Comparison of ENCODE assay signal across 9 mouse cellular contexts in genomic region chr13:94037313-94038051, GRCm38 (mm10). TPM values are rescaled to one million over a fixed set of nuclear protein-coding genes. Genes with fewer than 3 reads are reported as not detected.
DNase-seq lines count a peak whose midpoint lies in the region; ATAC-seq and TF ChIP-seq lines count a peak whose summit lies in the region.
"Had no signal": no experiment of that assay in that cellular context is flagged by ENCODE, and none has a peak within 500 bp of the region (broad histone marks: within the 10 kb centered on the region; RNA-seq: fewer than 3 reads in every experiment).

No protein-coding gene starts in this region.

- no peak overlapping the region for H3K9ac ChIP-seq in midbrain, embryonic 13.5 days (replicated peaks)
- H3K9ac ChIP-seq in midbrain, postnatal 0 days (replicated peaks; ENCODE audit: low read length, poor library complexity, severe bottlenecking), result no peak overlapping the region
- no peak overlapping the region for H3K9ac ChIP-seq in heart, adult 2 months (ENCODE audit: low read depth, low read length)
- no peak overlapping the region for H3K9ac ChIP-seq in neural tube, embryonic 15.5 days (replicated peaks)

- ATAC-seq in midbrain, embryonic 13.5 days, result peak; percentile 55; the same call in 1 of the 2 replicates
- no peak for ATAC-seq in midbrain, postnatal 0 days (ENCODE audit: low FRiP score)
- peak; percentile 50; the same call in 1 of the 2 replicates for ATAC-seq in neural tube, embryonic 15.5 days (ENCODE audit: low FRiP score)

- no peaks in the 10 kb centered on the region for H3K36me3 ChIP-seq in midbrain, embryonic 13.5 days
- no peaks in the 10 kb centered on the region for H3K36me3 ChIP-seq in midbrain, postnatal 0 days (ENCODE audit: insufficient read depth, low read length)
- H3K36me3 ChIP-seq in heart, adult 2 months (ENCODE audit: control insufficient read depth, insufficient read depth, low read length), result peaks cover 3% of the 10 kb centered on the region; the same call in 1 of the 2 replicates
- H3K36me3 ChIP-seq in neural tube, embryonic 15.5 days, result no peaks in the 10 kb centered on the region

- no peaks in the 10 kb centered on the region for H3K79me2 ChIP-seq in heart, adult 2 months (replicated peaks; ENCODE audit: control insufficient read depth, insufficient read depth, low read length)

- no peak for TF ChIP-seq CTCF in midbrain, postnatal 0 days (IDR thresholded peaks at IDR 0.05)
- TF ChIP-seq CTCF in heart, adult 2 months (IDR thresholded peaks at IDR 0.05), result no peak

- intact Hi-C loops in heart, adult 2 months (cut with DNase I), result no loop called here
- intact Hi-C loops in left cerebral cortex, postnatal 4 days (cut with DNase I), result no loop called here

- no peak overlapping the region for H3K4me2 ChIP-seq in midbrain, embryonic 13.5 days (replicated peaks)
- no peak overlapping the region for H3K4me2 ChIP-seq in midbrain, postnatal 0 days (ENCODE audit: low read depth, low read length, poor library complexity, severe bottlenecking)
- no peak overlapping the region for H3K4me2 ChIP-seq in neural tube, embryonic 15.5 days

- no peak overlapping the region for H3K4me3 ChIP-seq in midbrain, embryonic 13.5 days (replicated peaks)
- H3K4me3 ChIP-seq in midbrain, postnatal 0 days (ENCODE audit: low read depth, low read length), result no peak overlapping the region
- H3K4me3 ChIP-seq in heart, adult 2 months, result no peak overlapping the region
- H3K4me3 ChIP-seq in neural tube, embryonic 15.5 days (replicated peaks), result no peak overlapping the region

- TF ChIP-seq POLR2A in heart, adult 2 months (IDR thresholded peaks at IDR 0.05; ENCODE audit: insufficient read depth, low read depth, low read length), result no peak

- peaks cover 15% of the 10 kb centered on the region for H3K4me1 ChIP-seq in midbrain, embryonic 13.5 days (replicated peaks)
- H3K4me1 ChIP-seq in midbrain, postnatal 0 days (ENCODE audit: insufficient read depth, low read length), result no peaks in the 10 kb centered on the region; the same call in 1 of the 2 replicates
- H3K4me1 ChIP-seq in heart, adult 2 months (ENCODE audit: control insufficient read depth, insufficient read depth, low read length), result peaks cover 2% of the 10 kb centered on the region
- peaks cover 11% of the 10 kb centered on the region for H3K4me1 ChIP-seq in neural tube, embryonic 15.5 days

- no peak for DNase-seq in midbrain, postnatal 0 days (ENCODE audit: low spot score)
- DNase-seq in heart, adult 2 months, result peak in 1 of 2 experiments; percentile 27
- DNase-seq in kidney, adult 9 months, result peak; percentile 45
- DNase-seq in cerebellum, postnatal 14 days, result no peak
- DNase-seq in yolk sac, embryonic 10.5 days (ENCODE audit: low spot score), result no peak
- DNase-seq in left cerebral cortex, postnatal 4 days, result no peak
- DNase-seq: layer of hippocampus, adult 9-11 months had no signal

- no peak for TF ChIP-seq EP300 in heart, adult 2 months (IDR thresholded peaks at IDR 0.05; ENCODE audit: insufficient read depth, low read depth, low read length)

- WGBS in midbrain, embryonic 13.5 days, result 37% methylated on average over 6 of the region's 6 CpGs
- 36% methylated on average over 6 of the region's 6 CpGs for WGBS in midbrain, postnatal 0 days
- WGBS in heart, adult 2 months, result 30% methylated on average over 6 of the region's 6 CpGs
- 24% methylated on average over 6 of the region's 6 CpGs for WGBS in neural tube, embryonic 15.5 days

- no peaks in the 10 kb centered on the region for H3K27me3 ChIP-seq in midbrain, embryonic 13.5 days
- H3K27me3 ChIP-seq in midbrain, postnatal 0 days (ENCODE audit: insufficient read depth, low read length), result no peaks in the 10 kb centered on the region
- H3K27me3 ChIP-seq in heart, adult 2 months (ENCODE audit: control insufficient read depth, insufficient read depth, low read length), result no peaks in the 10 kb centered on the region
- no peaks in the 10 kb centered on the region for H3K27me3 ChIP-seq in neural tube, embryonic 15.5 days (replicated peaks)

- no peaks in the 10 kb centered on the region for H3K9me3 ChIP-seq in midbrain, embryonic 13.5 days
- no peaks in the 10 kb centered on the region for H3K9me3 ChIP-seq in midbrain, postnatal 0 days (ENCODE audit: low read length)
- H3K9me3 ChIP-seq in neural tube, embryonic 15.5 days (replicated peaks), result no peaks in the 10 kb centered on the region

- H3K27ac ChIP-seq in midbrain, embryonic 13.5 days, result no peak overlapping the region
- H3K27ac ChIP-seq in midbrain, postnatal 0 days (ENCODE audit: low read depth, low read length), result no peak overlapping the region
- peak overlapping the region; percentile 68 for H3K27ac ChIP-seq in heart, adult 2 months
- H3K27ac ChIP-seq in neural tube, embryonic 15.5 days (replicated peaks), result 0 out of 2 replicates have a peak overlapping the region, but pooled peaks have one; percentile 15

RNA-seq across cellular contexts. Expression of gene Lhfpl2, which starts 20.1 kb away (rescaled TPM):
- polyA plus RNA-seq in midbrain, embryonic 13.5 days (2015; fragmentation: Nextera tagmentation; extraction: Ambion mirVana), result 10.1 and 11.9 TPM in 2 replicates
- total RNA-seq in midbrain, postnatal 0 days (2014; rRNA removed), result 23.9 and 25.8 TPM in 2 replicates
- 10.7 and 12.0 TPM in 2 replicates for polyA plus RNA-seq in midbrain, postnatal 0 days (2015; fragmentation: Nextera tagmentation; extraction: Ambion mirVana)
- total RNA-seq in heart, adult 2 months (2021), result 1 to 10 TPM; 2.8 to 4.0 TPM
- polyA plus RNA-seq in heart, adult 2 months (2012; rRNA removed), result 3.5 and 9.6 TPM in 2 replicates
- 18.2 and 19.4 TPM in 2 replicates for polyA plus RNA-seq in neural tube, embryonic 15.5 days (2015; fragmentation: Nextera tagmentation; extraction: Ambion mirVana)
- 10 to 100 TPM; 23.1 to 26.7 TPM for total RNA-seq in left cerebral cortex, postnatal 4 days (2021)

Comparison
In these comparisons a context has a peak if more than half of its experiments do, and no peak if none do; other contexts are left out.
1. H3K27ac ChIP-seq: peak in heart, adult 2 months (single experiment) and neural tube, embryonic 15.5 days (single experiment); none in midbrain, embryonic 13.5 days (single experiment) and midbrain, postnatal 0 days (single experiment).